Mouse (Mus musculus): Measurements from ENCODE around the gene Gtpbp6.
A peak's percentile ranks its signal among the peaks of the same experiment; 100 is the strongest.
"Not testable (repeated sequence)": the region's sequence is repeated elsewhere in the genome, so short reads cannot be mapped to it uniquely, and the experiment has no call there.

Gene Gtpbp6

DNA sequence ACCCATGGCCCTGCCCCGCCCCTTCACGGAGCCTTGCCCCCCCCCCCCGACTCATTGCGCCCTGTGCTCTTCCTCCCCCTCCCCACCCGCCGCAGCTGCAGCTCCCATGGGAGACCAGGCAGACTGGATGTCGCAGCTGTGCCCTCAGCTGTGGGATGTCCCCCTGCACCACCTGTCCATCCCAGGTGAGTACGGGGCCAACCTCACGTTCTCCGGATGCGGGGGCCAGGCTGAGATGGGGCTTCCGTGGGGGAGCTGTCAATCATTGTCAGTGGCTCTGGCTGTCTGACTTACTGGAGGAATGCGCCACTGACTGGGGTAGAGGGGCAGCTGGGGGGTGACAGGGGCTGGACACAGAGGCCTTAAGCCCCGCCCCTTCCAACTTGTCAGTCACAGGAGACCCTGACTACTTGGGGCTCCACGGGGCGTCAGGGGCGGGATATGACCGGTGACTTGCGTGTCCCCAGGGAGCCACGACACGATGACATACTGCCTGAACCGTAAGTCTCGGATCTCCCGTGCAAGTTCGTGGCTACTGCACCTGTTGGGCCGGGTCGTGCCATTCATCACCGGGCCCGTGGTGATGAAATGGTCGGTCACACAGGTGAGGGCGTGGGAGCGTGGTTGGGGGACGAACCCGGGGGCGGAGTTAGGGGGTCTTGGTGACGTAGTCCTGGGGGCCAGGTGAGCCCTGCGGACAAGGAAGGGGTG is 6.9 kb downstream of the Gtpbp6 start:
- DNase-seq (ENCODE audit: low spot score in 2 of 2) = peak in 1 of 2 experiments; percentile 14

- no peak for DNase-seq (ENCODE audit: low spot score in 2 of 2)
Observed at GRCm38 (mm10) chr5:110099656-110100580, 8.1 kb downstream of the Gtpbp6 start, which contains the start of gene Plcxd1. TSS of gene Plcxd1 (plus strand) at chr5:110099969.

GRCm38 (mm10) chr5:110098991-110099477 is 9.0 kb downstream of the Gtpbp6 start:
- DNase-seq (ENCODE audit: low spot score in 2 of 2) = no peak

DNA sequence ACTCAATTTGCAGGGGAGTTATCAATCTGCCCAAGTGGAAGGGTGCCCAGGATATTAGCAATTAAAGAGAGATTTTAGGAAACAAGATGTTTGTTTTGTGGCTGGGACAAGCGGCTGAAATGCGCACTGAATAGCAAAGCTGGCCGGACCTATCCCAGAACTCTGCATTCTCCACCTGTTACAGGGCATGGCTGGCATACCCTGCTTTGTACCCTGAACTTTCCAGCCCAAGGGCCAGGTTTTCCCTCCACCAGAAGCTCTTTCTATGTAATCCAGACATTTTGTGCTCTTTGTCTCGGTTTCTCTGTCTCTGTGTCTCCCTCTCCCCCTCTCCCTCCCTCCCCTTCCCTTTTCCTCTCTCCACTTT is 13.2 kb downstream of the Gtpbp6 start:
- DNase-seq (ENCODE audit: low spot score in 2 of 2) = no peak

DNA sequence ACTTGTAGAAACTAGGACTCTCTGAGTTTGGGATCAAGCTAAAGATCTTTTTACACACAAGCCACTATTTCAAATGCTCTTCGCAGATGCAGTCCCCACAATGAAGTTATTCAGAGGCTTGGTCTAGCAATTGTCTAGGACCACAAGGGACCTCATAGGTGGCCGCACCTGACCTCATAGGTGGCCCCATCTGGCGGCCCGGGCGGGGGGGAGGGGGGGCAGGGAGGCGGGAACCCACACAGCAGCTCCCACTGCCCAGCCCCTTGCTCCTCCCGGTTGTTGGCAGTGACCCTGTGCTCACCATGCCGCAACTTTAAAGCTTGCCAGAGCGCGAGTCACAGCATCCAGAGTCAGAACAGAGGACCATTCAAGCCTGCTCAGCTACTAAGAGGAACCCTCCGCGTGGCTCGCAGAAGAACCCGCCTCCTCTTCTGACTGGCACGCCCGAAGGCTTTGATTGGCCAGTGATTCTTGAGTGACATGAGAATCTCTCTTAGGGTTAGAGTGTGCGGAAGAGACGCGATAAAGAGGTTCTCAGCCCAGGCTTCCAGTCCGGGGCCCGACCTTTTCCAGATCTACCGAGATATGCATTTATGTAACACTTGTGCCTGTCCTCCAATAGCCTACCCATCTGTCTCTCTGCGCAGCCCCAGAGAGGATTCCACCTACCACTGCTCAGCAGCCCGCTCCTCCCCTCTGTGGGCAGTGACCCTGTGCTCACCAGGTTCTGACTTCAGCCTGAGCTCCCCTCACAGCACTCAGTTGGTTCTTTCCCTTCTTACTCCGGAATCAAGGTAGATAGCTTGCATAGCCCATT is 13.8 kb downstream of the Gtpbp6 start, which contains the start of gene Gm35315:
Gene Gm35315 (minus strand): TSS at position 391 of the 817 bp plus-strand sequence.
- DNase-seq (ENCODE audit: low spot score in 2 of 2) = peak; percentile 73 to 85

- DNase-seq (ENCODE audit: low spot score in 2 of 2) = no peak
Observed at GRCm38 (mm10) chr5:110091546-110091945, 16.5 kb downstream of the Gtpbp6 start.

DNA sequence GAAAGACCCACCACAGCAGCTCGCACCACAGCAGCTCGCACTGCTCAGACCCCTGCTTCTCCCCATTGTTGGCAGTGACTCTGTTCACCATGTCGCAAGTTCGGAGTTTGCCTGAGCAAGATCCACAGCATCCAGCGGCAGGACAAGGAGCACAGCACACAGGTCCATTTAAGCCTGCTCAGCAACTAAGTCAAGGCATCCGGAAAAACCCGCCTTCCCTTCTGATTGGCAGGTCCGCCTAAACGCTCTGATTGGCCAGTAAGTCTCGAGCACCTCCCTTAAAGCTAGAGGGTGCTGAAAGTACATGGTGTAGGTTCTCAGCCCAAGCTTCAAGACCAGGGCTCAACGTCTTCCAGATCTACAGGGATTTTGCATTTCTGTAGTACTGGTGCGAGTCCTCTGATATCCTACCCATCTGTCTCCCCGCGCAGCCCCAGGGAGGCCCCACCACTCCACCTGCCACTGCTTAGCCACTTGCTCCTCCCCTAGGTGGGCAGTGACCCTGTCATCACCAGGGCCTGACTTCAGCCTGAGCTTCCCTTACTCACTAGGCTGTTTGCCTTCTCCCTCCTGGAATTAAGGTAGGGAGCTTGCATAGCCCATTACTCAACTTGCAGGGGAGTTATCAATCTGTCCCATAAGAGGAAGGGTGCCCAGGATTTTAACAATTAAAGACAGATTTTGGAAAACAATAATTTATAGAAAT is 21.7 kb downstream of the Gtpbp6 start:
- no peak for DNase-seq (ENCODE audit: low spot score in 2 of 2)

DNA sequence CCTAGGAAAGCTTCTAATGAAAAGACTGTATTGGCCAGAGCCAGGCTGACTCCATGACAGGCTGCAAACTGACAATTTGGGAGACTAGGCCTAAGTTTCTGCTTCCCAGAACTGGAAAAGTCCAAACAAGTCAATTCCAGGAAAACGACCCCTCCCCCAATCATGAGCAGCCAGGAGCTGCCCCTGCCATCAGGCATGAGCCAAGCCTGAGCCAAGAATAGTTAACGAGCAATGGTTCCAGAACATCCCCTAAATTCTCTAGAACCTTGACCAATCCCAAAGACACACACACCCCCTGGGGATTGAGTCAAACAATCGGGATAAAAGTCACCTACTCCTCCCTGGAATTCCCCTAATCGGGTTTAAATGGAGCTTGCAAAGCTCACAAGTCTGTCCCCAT is 25.0 kb downstream of the Gtpbp6 start:
- DNase-seq (ENCODE audit: low spot score in 2 of 2) = no peak

DNA sequence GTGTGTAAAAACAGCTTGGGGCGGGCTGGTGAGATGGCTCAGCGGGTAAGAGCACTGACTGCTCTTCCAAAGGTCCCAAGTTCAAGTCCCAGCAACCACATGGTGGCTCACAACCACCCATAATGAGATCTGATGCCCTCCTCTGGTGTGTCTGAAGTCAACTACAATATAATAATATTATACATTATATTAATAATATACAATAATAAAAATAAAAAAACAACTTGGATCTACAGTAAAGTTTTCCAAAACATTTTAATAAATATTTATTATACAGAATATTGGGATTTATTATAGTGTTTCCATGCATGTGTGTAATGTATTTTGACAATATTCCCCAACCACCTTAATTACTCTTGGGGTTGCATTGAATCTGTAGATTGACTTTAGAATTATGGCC is 35.6 kb downstream of the Gtpbp6 start, which contains the start of gene Gm17655:
Gene Gm17655 (minus strand): TSS at position 101 of the 400 bp plus-strand sequence.
- not testable (repeated sequence) for DNase-seq (ENCODE audit: low spot score in 2 of 2)

DNA sequence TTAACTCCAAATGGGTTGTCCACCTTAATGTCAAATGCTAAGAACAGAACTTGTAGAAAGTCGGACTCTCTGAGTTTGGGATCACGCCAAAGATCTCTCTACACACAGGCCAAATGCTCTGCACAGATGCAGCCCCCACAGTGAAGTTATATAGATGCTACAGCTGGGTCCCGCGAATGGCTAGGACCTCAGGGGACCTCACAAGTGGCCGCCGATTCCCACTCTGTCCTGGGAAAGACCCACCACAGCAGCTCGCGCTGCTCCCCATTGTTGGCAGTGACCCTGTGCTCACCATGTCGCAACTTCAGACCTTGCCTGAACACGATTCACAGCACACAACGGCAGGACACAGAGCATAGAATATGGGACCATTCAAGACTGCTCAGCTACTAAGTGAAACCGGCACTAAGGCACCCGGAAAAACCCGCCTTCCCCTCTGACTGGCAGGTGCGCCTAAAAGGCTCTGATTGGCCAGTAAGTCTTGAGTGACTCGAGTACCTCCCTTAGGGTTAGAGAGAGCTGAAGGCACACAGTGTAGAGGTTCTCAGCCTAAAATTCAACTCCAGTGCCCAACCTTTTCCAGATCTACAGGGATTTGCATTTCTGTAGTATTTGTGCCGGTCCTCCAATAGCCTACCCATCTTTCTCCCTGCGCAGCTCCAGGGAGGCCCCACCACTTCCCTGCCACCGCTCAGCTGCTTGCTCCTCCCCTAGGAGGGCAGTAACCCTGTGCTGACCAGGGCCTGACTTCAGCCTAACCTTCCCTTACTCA is 50.2 kb downstream of the Gtpbp6 start:
- peak; percentile 68 to 86 for DNase-seq (ENCODE audit: low spot score in 2 of 2)

All from spleen, postnatal 10 days (tissue).